Mouse (Mus musculus): ENCODE measurements around the gene Otulinl.

Otulinl gene

DNA sequence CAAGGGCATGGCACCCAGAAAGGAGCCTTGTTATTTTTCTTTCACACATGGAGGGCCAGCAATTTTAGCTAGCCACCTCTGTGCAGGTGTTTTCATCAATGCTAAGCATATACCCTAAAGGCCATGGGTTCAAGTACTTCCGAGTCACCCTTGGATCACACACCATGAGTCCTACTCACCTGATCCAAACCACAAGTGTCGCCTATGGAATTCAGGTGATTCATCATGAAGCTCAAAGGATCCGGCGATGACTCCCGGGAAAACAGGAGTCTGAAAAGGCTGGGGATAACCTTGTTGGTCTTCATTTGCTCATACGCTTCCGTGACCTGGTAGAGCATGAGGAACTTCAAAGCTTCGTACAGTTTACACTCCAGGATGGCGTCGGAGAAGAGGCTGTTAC, 23.5 kb downstream of the Otulinl start:
- no peak for DNase-seq (ENCODE audit: low read depth, low spot score)

DNA sequence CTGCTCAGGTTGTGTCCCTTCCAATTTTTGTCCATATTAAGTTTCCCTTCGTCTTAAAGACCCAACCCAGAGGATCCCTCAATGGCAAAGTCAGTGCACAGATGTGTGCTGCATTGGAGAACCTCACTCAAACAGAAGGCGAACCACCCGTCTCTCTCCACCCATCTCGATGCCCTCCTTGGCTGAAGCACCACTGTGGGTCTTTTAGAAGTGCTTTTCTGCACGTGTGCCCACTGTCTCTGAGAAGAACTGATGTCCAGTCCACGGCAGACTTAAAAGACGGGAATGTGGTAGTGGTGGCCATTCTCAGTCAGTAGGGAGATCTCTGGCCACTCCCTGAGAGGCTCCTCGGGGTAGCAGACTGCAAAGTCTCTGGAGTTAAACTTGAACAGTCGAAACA, 24.8 kb downstream of the Otulinl start:
- DNase-seq (ENCODE audit: low read depth, low spot score), result no peak

DNA sequence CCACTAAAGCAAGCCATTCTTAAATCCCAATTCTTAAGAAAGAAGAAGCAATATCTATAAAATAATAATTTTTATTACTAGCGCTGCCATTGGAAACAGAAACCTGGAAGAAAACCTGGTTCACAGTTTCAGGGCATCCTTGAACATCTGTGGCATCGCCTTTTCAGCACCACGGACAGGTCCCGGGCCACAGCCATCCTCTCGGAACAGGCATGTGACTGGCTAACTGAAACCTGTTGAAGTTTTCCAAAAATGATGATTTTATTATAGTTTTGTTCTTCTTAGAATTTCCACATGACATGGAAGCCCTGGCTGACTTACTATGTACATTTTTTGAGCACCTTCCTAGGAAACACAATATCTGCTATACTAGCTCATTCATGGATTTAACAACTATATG, 26.4 kb downstream of the Otulinl start:
- peak; percentile 35 for DNase-seq (ENCODE audit: low read depth, low spot score)

DNA sequence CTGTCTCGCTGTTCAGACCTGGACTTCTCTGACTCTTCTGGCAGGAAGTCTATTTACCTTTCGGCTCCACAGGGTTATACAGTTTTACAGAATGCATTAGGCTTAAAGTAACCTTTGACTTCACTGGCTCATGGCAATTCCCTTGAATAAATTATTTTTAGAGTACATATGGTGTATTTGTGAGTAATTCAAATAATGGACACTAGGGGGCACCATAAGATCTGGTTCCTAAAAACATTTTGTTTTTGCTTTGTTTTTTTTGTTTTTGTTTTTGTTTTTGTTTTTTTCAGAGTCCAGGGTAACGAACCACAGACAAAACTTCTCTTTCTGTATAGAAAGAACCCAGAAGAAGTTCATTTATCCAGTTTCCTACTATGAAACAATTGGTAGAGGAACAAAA, 33.7 kb downstream of the Otulinl start:
- DNase-seq (ENCODE audit: low read depth, low spot score), result peak; percentile 47

DNA sequence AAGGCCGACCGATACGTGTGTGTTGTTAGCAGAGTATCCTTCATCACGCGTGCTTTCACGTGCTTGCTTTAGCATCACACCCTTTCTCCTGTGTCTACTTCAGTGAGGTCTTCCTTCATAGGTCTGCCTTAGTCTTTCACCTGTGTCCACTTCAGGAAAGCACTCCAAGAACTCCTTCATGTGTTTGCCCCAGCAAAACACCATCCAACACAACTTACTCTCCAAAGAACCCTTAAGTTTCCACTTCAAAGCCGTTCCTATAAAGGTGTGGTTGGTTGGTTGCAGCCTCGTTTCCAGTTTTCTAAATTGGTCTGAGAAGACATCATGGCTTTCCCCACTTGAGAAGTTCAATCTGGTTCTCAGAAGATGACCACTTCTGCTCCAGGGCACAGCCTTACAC, 34.7 kb downstream of the Otulinl start:
- DNase-seq (ENCODE audit: low read depth, low spot score), result no peak

DNA sequence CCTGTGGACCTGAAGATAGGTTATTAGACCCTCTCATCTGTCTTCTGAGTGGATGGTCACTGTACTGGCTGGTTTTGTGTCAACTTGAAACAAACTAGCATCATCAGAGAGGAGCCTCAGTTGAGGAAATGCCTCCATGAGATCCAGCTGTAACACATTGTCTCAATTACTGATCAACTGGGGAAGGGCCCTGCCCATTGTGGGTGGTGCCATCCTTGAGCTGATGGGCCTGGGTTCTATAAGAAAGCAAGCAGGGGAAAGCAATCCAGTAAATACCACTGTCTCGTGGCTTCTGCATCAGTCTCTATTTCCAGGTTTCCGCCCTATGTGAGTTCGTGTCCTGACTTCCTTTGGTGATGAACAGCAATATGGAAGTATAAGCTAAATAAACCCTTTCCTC, 36.1 kb downstream of the Otulinl start:
- DNase-seq (ENCODE audit: low read depth, low spot score), result no peak

DNA sequence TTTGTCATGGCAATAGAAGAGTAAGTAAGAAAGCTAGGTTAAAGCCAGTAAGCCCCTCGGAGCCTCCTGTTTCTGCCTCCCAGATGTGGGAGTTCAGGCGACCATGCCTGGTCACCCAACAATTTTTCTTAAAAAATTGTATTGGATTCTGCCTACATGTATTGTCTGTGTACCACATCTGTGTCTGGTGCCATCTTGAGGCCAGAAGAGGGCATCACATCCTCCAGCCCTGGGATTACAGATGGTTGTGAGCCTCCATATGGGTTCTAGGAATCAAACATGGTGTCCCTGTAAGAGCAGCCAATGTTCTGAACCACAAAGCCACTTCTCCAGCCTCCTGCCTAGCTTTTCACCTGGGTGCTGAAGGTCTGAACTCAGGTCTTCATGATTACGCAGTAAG, 38.5 kb downstream of the Otulinl start:
- peak; percentile 52 for DNase-seq (ENCODE audit: low read depth, low spot score)

- DNase-seq (ENCODE audit: low read depth, low spot score), result no peak
Measured at GRCm38 (mm10) chr15:27641171-27641570, 40.2 kb downstream of the Otulinl start.

DNA sequence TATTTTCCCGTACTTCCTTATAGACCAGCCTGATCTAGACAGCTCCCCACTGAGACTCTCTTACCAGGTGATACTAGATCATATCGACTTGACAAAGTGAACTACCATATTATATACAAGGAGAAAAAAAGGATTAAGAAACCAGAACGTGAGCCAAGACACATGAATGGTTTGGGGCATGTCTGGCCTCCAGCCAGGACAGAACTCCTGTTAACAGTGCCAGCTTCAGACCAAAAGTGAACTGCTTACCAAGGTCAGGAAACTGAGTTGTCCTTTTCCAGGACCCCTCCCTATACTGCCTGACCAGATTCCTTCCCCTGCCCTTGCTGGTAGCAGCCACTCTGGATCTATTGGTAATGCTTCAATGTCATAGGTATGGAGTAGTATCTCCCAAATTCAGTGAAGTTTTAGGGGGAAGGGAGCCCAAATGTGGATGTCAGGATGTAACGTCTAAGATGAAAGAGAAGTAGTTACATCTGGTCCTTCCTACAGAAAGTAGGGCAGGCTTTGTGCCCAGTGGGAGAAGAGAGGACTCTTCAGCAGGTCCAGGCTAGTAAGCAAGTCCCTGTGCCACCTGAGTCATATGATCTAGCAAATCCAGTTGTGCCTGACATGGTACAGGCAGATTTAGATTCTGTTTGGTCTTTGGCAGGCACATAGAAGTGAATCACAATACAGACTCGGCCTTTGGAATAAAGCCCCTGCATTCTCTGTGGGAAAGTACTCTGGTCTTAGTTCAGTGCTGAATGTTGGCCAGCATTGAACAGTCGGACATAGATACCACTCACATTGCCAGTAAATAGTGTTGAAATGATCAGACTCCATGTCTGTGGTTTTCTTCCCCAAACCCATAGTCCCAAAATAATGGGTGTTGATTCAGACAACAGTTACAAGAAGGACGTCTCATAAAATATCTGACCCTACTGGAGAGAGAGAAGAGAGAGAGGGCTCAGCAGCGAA, 47.2 kb downstream of the Otulinl start:
- DNase-seq (ENCODE audit: low read depth, low spot score), result no peak

GRCm38 (mm10) chr15:27630601-27631383, 50.6 kb downstream of the Otulinl start, which contains the start of gene Otulin:
Gene Otulin (minus strand): TSS chr15:27630693.
- peak; percentile 98 for DNase-seq (ENCODE audit: low read depth, low spot score)

DNA sequence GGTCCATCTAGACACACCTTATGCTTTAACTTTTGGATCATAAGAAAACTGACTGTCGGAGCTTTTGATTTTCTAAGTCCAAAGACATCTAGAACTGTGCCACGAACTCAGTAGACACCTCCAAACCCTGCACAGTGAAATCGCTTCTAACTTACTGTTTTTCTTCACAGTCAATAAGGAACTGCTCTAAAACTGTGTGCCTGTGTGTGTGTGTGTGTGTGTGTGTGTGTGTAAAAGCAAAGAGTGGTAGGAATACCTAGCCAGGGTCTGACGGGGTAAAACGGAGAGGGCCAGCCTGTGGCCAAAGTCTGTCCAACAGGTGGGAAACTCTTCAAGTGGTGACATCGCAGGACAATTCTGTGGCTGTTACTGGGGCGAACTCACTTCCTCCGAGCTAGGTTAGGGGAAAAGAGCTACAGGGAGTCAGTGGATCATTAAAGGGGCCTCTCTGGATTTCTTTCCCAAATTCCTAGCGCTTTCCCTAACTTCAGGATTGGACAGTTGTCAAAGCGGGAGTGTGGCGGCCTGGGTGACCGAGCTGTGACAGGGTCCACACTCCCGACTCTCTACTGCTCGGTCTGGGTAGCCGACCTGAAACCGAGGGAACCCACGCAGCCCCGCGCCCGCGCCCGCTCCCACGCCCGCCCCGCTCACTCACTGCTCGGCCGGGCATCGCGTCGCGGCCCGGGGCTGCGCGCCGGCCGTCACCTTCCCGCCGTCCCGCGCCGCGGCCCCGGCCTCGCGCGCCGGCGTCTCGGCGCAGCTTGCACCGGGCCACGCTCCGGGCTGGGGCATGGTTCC, 51.4 kb downstream of the Otulinl start:
- DNase-seq (ENCODE audit: low read depth, low spot score), result peak; percentile 59

DNA sequence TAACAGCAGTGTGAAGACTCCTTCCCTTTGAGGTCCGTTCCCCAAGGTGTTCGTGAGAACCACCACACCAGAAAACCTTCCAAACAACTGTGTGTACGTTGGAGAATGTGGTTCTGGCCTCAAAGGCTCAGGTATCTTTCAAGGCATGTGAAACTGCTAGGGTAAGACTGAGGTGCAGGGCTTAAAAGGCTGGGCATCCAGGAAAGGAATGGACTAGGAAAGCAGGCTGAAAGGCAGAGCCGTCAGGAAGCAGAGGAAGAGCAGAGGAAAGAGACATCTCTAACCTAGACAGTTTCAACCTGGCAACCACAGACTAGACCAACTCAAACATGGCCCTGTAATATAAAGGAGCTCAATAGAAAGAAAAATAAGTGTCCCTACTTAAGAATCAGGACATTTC, 52.3 kb downstream of the Otulinl start:
- no peak for DNase-seq (ENCODE audit: low read depth, low spot score)

GRCm38 (mm10) chr15:27627794-27628193, 53.6 kb downstream of the Otulinl start:
- no peak for DNase-seq (ENCODE audit: low read depth, low spot score)

DNA sequence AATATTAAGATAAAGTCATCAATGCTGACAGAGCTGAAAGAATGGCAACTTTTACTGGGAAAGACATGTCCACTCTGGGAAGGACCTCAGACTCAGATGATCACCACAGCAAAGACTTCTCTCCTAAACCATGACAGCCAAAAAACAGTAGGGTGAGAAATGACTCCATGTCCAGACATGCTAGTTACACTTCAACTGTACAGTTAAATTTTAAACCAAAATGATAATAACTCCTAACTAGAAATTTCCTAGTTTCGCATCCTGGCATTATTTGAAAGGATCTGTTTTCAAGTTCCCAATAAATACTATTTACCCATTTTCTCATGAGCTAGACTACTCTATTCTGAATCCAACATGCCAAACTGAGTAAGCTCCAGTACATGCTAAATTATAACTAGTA, 55.1 kb downstream of the Otulinl start:
- no peak for DNase-seq (ENCODE audit: low read depth, low spot score)

GRCm38 (mm10) chr15:27625890-27626255, 55.5 kb downstream of the Otulinl start:
- peak; percentile 29 for DNase-seq (ENCODE audit: low read depth, low spot score)

DNA sequence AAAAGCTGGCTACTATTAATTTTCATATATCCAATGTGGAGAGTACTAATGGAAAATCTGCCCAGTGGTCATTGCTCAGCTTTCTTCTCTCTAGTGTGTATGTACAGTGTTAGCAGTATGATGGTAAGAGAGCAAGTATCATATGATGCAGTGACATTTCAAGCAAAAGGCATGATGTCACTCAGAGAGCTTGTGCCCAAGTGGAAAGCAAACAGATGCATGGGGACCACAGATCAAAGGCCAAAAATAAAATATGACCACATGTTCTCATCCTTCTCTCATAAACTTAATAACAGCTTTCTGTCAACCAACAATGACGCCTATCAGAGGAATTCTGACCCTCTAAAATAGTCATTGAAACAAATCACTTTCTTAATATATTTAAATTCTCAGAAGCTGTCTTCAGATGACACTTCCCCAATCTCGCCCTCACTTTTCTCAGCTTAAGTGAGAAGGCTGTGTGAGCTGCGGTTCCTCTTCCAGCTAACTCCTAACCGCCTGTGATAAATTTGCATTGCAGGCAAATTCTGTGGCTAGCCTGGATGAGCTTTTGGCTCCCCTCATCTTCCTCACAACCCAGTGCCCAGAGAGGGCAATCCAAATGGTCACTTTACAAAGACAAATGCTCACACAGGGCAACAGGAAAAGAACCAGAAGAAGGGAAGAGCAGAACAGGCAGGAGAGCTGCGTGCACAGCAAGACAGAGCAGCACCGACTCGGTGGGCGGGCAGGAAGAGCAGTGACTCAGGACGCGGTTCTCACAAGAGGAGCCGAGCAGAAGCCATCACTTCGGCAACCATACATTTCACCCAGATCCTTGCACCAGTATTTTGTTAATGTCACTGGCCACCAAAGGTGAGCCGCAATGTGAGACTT, 56.1 kb downstream of the Otulinl start:
- peak; percentile 88 for DNase-seq (ENCODE audit: low read depth, low spot score)

DNA sequence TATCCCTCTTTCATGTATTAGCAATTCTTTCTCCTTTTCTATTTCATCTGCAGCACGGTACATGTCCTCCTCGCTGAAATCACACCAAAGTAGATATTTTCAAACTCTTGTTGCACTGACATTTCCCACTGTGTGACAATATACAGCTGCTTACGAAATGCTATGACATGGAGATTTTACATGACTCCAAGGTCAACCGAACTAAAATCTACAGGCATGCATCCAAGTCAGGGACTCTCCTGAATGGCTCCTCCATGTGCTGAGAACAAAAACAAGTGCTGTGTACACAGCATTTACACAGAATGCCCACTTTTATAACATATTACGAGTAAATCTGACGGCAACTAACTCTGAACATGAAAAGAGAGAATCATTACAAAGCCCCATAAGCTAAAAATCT, 58.1 kb downstream of the Otulinl start:
- no peak for DNase-seq (ENCODE audit: low read depth, low spot score)

- no peak for DNase-seq (ENCODE audit: low read depth, low spot score)
Measured at GRCm38 (mm10) chr15:27620475-27621185, 60.7 kb downstream of the Otulinl start.

DNA sequence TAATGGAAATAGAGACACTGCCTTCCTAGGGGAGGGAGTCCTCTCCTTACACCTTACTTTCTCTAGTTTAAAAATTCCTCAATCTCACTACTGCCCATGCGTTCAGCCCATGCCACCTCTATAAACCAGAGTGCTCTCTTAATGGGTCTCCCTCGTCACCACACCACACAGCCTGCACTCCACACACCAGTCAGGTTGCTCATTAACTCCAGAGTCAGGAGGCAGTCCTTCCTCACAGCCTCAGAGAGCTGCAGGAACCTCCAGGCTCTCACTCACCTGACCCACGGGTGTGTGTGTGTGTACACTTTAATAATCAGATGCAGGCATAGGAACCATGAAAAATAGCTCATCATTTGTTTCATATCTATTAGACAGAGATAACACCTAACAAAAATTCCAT, 61.7 kb downstream of the Otulinl start:
- DNase-seq (ENCODE audit: low read depth, low spot score), result no peak
